Mouse (Mus musculus): ENCODE results near the gene Grin2c.

GRCm38 (mm10) chr11:115292631-115293375, 25.8 kb upstream of the Grin2c start:
- TF ChIP-seq GATA1 (IDR thresholded peaks at IDR 0.05; ENCODE audit: low read length) = no peak
- TF ChIP-seq TAL1 (IDR thresholded peaks at IDR 0.05; ENCODE audit: low read length) = no peak

Data from erythroblast, embryonic 14.5 days (primary cell).